Mouse (Mus musculus): Measurements from ENCODE around the gene Dda1.

GRCm38 (mm10) chr8:71451337-71451736 is 17.7 kb upstream of the Dda1 start:
- TF ChIP-seq EP300 (IDR thresholded peaks at IDR 0.05; ENCODE audit: low read depth) (no peak), CTCF (IDR thresholded peaks at IDR 0.05; ENCODE audit: low read depth) (no peak)

All from heart, postnatal 0 days (tissue).